Mouse (Mus musculus) erythroblast, embryonic 14.5 days (primary cell): ENCODE results near the gene Cgas. TPM values are rescaled to one million over a fixed set of nuclear protein-coding genes. Genes with fewer than 3 reads are reported as not detected.

Experiments
- H3K27me3 ChIP-seq: 2 replicates; pipeline ENCODE4 v1.6.1; 2012; ENCODE audit warnings: inconsistent platforms; ENCODE audit not compliant: control insufficient read depth
- H3K36me3 ChIP-seq: 2 replicates; pipeline ENCODE4 v1.6.1; 2012; ENCODE audit warnings: mild to moderate bottlenecking, inconsistent platforms; ENCODE audit not compliant: control insufficient read depth
- H3K4me1 ChIP-seq: 2 replicates; pipeline ENCODE4 v1.6.1; 2012; ENCODE audit warnings: inconsistent platforms; ENCODE audit not compliant: control insufficient read depth
- H3K4me3 ChIP-seq: replicated peaks from 2 replicates; pipeline ENCODE3; 2012; ENCODE audit warnings: moderate library complexity, mild to moderate bottlenecking, inconsistent platforms
- H3K9me3 ChIP-seq: 2 replicates; pipeline ENCODE4 v1.6.1; 2012; ENCODE audit warnings: low read length, inconsistent platforms, mixed read lengths; ENCODE audit not compliant: control insufficient read depth
- GATA1 ChIP-seq: IDR thresholded peaks from 2 replicates; pipeline ENCODE4 v1.6.1; 2012; ENCODE audit warnings: low read length, inconsistent platforms, mixed read lengths
- TAL1 ChIP-seq: IDR thresholded peaks from 3 replicates; pipeline ENCODE4 v1.6.1; 2012; ENCODE audit warnings: low read length, inconsistent platforms, mixed read lengths
- polyA plus RNA-seq: library from polyadenylated mRNA; stranded (reverse); fragments of >175 nt; gene quantifications from 2 replicates; pipeline ENCODE4 v1.2.3, GENCODE M21; 2012

Cgas gene
- polyA plus RNA-seq, 1 experiment, result 0.05 TPM

GRCm38 (mm10) chr9:78451382-78451781 is 8.3 kb upstream of the Cgas start:
- no peak for TF ChIP-seq TAL1
- no peak for TF ChIP-seq GATA1
- Histone ChIP-seq H3K4me3 (no peak overlapping the region), H3K36me3 (peaks cover 71% of the 10 kb centered on the region), H3K27me3 (peaks cover 8% of the 10 kb centered on the region), H3K4me1 (peaks cover 42% of the 10 kb centered on the region), H3K9me3 (no peaks in the 10 kb centered on the region)

- Histone ChIP-seq H3K9me3 (no peaks in the 10 kb centered on the region), H3K4me1 (peaks cover 42% of the 10 kb centered on the region), H3K36me3 (peaks cover 61% of the 10 kb centered on the region), H3K4me3 (no peak overlapping the region), H3K27me3 (peaks cover 18% of the 10 kb centered on the region)
- no peak for TF ChIP-seq TAL1
- no peak for TF ChIP-seq GATA1
These were observed 7.4 kb upstream of the Cgas start for GRCm38 (mm10) chr9:78450404-78450803.

- Histone ChIP-seq H3K9me3 (peaks cover under 1% of the 10 kb centered on the region; the same call in 1 of the 2 replicates), H3K4me1 (peaks cover 29% of the 10 kb centered on the region), H3K27me3 (peaks cover 39% of the 10 kb centered on the region), H3K4me3 (peak within 1 kb of the TSS; percentile 70), H3K36me3 (peaks cover 41% of the 10 kb centered on the region)
- TF ChIP-seq TAL1, result no peak
- TF ChIP-seq GATA1, result peak; percentile 44; the same call in 1 of the 2 replicates
These were observed 5.2 kb upstream of the Cgas start, which contains the start of the genes Mto1 and Gm17324 for GRCm38 (mm10) chr9:78447973-78448873. Mto1 (plus strand) TSS chr9:78448208. Gm17324 (minus strand) TSS chr9:78448786.

- Histone ChIP-seq H3K27me3 (peaks cover 45% of the 10 kb centered on the region), H3K9me3 (peaks cover 5% of the 10 kb centered on the region; the same call in 1 of the 2 replicates), H3K4me1 (peaks cover 34% of the 10 kb centered on the region), H3K4me3 (peak overlapping the region; percentile 70), H3K36me3 (peaks cover 34% of the 10 kb centered on the region)
- TF ChIP-seq GATA1, result no peak
- no peak for TF ChIP-seq TAL1
These were observed 4.6 kb upstream of the Cgas start for GRCm38 (mm10) chr9:78447606-78447972.

- no peaks in the 10 kb centered on the region for H3K36me3 ChIP-seq
- H3K9me3 ChIP-seq, result peaks cover 6% of the 10 kb centered on the region; the same call in 1 of the 2 replicates
- H3K27me3 ChIP-seq, result peaks cover 76% of the 10 kb centered on the region
- peak overlapping the region; percentile 58 for H3K4me3 ChIP-seq
- TF ChIP-seq TAL1 (no peak), GATA1 (no peak)
- peaks cover 12% of the 10 kb centered on the region for H3K4me1 ChIP-seq
These were observed 829 bp downstream of the Cgas start for GRCm38 (mm10) chr9:78442237-78442578.

GRCm38 (mm10) chr9:78439426-78439825 is 3.6 kb downstream of the Cgas start:
- Histone ChIP-seq H3K4me3 (no peak overlapping the region), H3K9me3 (peaks cover 6% of the 10 kb centered on the region; the same call in 1 of the 2 replicates), H3K4me1 (peaks cover 12% of the 10 kb centered on the region), H3K27me3 (peaks cover 49% of the 10 kb centered on the region), H3K36me3 (no peaks in the 10 kb centered on the region)
- no peak for TF ChIP-seq TAL1
- no peak for TF ChIP-seq GATA1

GRCm38 (mm10) chr9:78432471-78432870 is 10.6 kb downstream of the Cgas start:
- H3K4me3 ChIP-seq, result no peak overlapping the region
- H3K9me3 ChIP-seq, result no peaks in the 10 kb centered on the region
- no peaks in the 10 kb centered on the region; the same call in 1 of the 2 replicates for H3K27me3 ChIP-seq
- H3K36me3 ChIP-seq, result no peaks in the 10 kb centered on the region
- TF ChIP-seq GATA1 (no peak), TAL1 (no peak)
- H3K4me1 ChIP-seq, result peaks cover 5% of the 10 kb centered on the region

- H3K36me3 ChIP-seq, result no peaks in the 10 kb centered on the region
- peaks cover 6% of the 10 kb centered on the region for H3K4me1 ChIP-seq
- no peaks in the 10 kb centered on the region; the same call in 1 of the 2 replicates for H3K27me3 ChIP-seq
- no peak for TF ChIP-seq TAL1
- no peak for TF ChIP-seq GATA1
- no peak overlapping the region for H3K4me3 ChIP-seq
- no peaks in the 10 kb centered on the region for H3K9me3 ChIP-seq
These were observed 12.6 kb downstream of the Cgas start for GRCm38 (mm10) chr9:78430486-78430885.

- no peak for TF ChIP-seq TAL1
- peaks cover 6% of the 10 kb centered on the region for H3K4me1 ChIP-seq
- no peak overlapping the region for H3K4me3 ChIP-seq
- H3K36me3 ChIP-seq, result no peaks in the 10 kb centered on the region
- H3K27me3 ChIP-seq, result no peaks in the 10 kb centered on the region; the same call in 1 of the 2 replicates
- H3K9me3 ChIP-seq, result no peaks in the 10 kb centered on the region
These were observed 13.5 kb downstream of the Cgas start for GRCm38 (mm10) chr9:78429551-78429950.
